Mouse (Mus musculus) MEL (cell line): Measurements from ENCODE around the gene Zdhhc7. TPM values are rescaled to one million over a fixed set of nuclear protein-coding genes. Genes with fewer than 3 reads are reported as not detected.

Experiments
- DNase-seq: peaks from one replicate; pipeline ENCODE4 v3.0.0; 2011; ENCODE audit warnings: low read depth, low spot score
- H3K27ac ChIP-seq: 2 replicates; pipeline ENCODE4 v1.5.1; 2012; ENCODE audit warnings: low read depth, mild to moderate bottlenecking, control low read depth, low read length, moderate library complexity; ENCODE audit not compliant: control insufficient read depth
- H3K27me3 ChIP-seq, 2 experiments: fragments of 150-350 bp in 1 of 2; sonication (generic) in 1 of 2; 2 replicates each; pipeline ENCODE4 v1.6.1; 2012; ENCODE audit warnings: low read length in 2 of 2, mild to moderate bottlenecking in 2 of 2, improper control_type of control experiment in 1 of 2, moderate library complexity in 1 of 2; ENCODE audit not compliant: insufficient read depth in 2 of 2, control insufficient read depth in 1 of 2
- H3K36me3 ChIP-seq, 2 experiments: 2 replicates each; pipeline ENCODE4 v1.6.1; 2012 to 2014; ENCODE audit warnings: low read length in 2 of 2, improper control_type of control experiment in 1 of 2, inconsistent platforms in 1 of 2, mild to moderate bottlenecking in 1 of 2; ENCODE audit not compliant: insufficient read depth in 2 of 2, control insufficient read depth in 1 of 2
- H3K4me1 ChIP-seq, 2 experiments: fragments of 150-350 bp in 1 of 2; sonication (generic) in 1 of 2; 2 replicates each; pipeline ENCODE4 v1.6.1; 2012; ENCODE audit warnings: low read length in 2 of 2, improper control_type of control experiment in 1 of 2, mild to moderate bottlenecking in 1 of 2; ENCODE audit not compliant: insufficient read depth in 2 of 2, control insufficient read depth in 1 of 2
- H3K4me3 ChIP-seq, 2 experiments: fragments of 150-350 bp in 1 of 2; sonication (generic) in 1 of 2; 2 replicates each; pipeline ENCODE4 v1.5.1; 2012; ENCODE audit warnings: low read depth in 2 of 2, low read length in 2 of 2, mild to moderate bottlenecking in 2 of 2, moderate library complexity in 2 of 2, control low read depth in 1 of 2, improper control_type of control experiment in 1 of 2; ENCODE audit not compliant: control insufficient read depth in 1 of 2, insufficient read depth in 1 of 2
- H3K79me2 ChIP-seq: 2 replicates; pipeline ENCODE4 v1.6.1; 2012; ENCODE audit warnings: mild to moderate bottlenecking, low read length, moderate library complexity; ENCODE audit not compliant: control insufficient read depth, poor library complexity, insufficient read depth
- H3K9ac ChIP-seq: 2 replicates; pipeline ENCODE4 v1.6.1; 2012; ENCODE audit warnings: low read depth, mild to moderate bottlenecking, control low read depth, low read length, moderate library complexity; ENCODE audit not compliant: control insufficient read depth, poor library complexity, severe bottlenecking
- H3K9me3 ChIP-seq: fragments of 150-350 bp; sonication (generic); replicated peaks from 2 replicates; pipeline ENCODE4 v1.6.1; 2012; ENCODE audit warnings: mild to moderate bottlenecking, low read length, improper control_type of control experiment, moderate library complexity; ENCODE audit not compliant: insufficient read depth
- CHD2 ChIP-seq: IDR thresholded peaks from 2 replicates; pipeline ENCODE4 v1.6.1; 2011; ENCODE audit warnings: low read length, improper control_type of control experiment
- ELF1 ChIP-seq: IDR thresholded peaks from 2 replicates; pipeline ENCODE4 v1.6.1; 2014; ENCODE audit warnings: low read depth, mild to moderate bottlenecking, inconsistent platforms, low read length, improper control_type of control experiment, moderate library complexity
- EP300 ChIP-seq, 2 experiments: IDR thresholded peaks; 2 replicates each; pipeline ENCODE4 v1.6.1; 2011; ENCODE audit warnings: improper control_type of control experiment in 2 of 2, low read length in 2 of 2, low read depth in 1 of 2, mild to moderate bottlenecking in 1 of 2
- GABPA ChIP-seq: IDR thresholded peaks from 2 replicates; pipeline ENCODE4 v1.6.1; 2012; ENCODE audit warnings: low read depth, mild to moderate bottlenecking, inconsistent platforms, low read length, improper control_type of control experiment, moderate library complexity
- GATA1 ChIP-seq: IDR thresholded peaks from 2 replicates; pipeline ENCODE4 v1.6.1; 2011; ENCODE audit warnings: low read depth, low read length, improper control_type of control experiment
- HCFC1 ChIP-seq: IDR thresholded peaks from 2 replicates; pipeline ENCODE4 v1.6.1; 2012; ENCODE audit warnings: low read depth, mild to moderate bottlenecking, inconsistent platforms, low read length, improper control_type of control experiment, moderate library complexity
- MAFK ChIP-seq: IDR thresholded peaks from 2 replicates; pipeline ENCODE4 v1.6.1; 2011; ENCODE audit warnings: low read depth, mild to moderate bottlenecking, low read length, improper control_type of control experiment, borderline replicate concordance
- MAX ChIP-seq: IDR thresholded peaks from 2 replicates; pipeline ENCODE4 v1.6.1; 2011; ENCODE audit warnings: low read length, improper control_type of control experiment
- MAZ ChIP-seq: IDR thresholded peaks from 2 replicates; pipeline ENCODE4 v1.6.1; 2012; ENCODE audit warnings: low read depth, mild to moderate bottlenecking, inconsistent platforms, low read length, improper control_type of control experiment
- MYB ChIP-seq: IDR thresholded peaks from 2 replicates; pipeline ENCODE4 v1.6.1; 2011; ENCODE audit warnings: mild to moderate bottlenecking, low read depth, low read length, improper control_type of control experiment
- MYC ChIP-seq: IDR thresholded peaks from 2 replicates; pipeline ENCODE4 v1.6.1; 2011; ENCODE audit warnings: low read depth, mild to moderate bottlenecking, low read length, improper control_type of control experiment, moderate library complexity
- NELFE ChIP-seq: IDR thresholded peaks from 2 replicates; pipeline ENCODE4 v1.6.1; 2011; ENCODE audit warnings: low read depth, low read length, improper control_type of control experiment
- NRF1 ChIP-seq: IDR thresholded peaks from 2 replicates; pipeline ENCODE4 v1.6.1; 2014; ENCODE audit warnings: low read depth, mild to moderate bottlenecking, inconsistent platforms, low read length, improper control_type of control experiment, moderate library complexity; ENCODE audit not compliant: poor library complexity, insufficient read depth, severe bottlenecking
- POLR2A ChIP-seq, 2 experiments: IDR thresholded peaks; 2 replicates each; pipeline ENCODE4 v1.6.1; 2011 to 2012; ENCODE audit warnings: low read length in 2 of 2, mild to moderate bottlenecking in 2 of 2, control low read depth in 1 of 2, improper control_type of control experiment in 1 of 2, low read depth in 1 of 2, moderate library complexity in 1 of 2; ENCODE audit not compliant: control insufficient read depth in 1 of 2, insufficient read depth in 1 of 2, poor library complexity in 1 of 2
- POLR2AphosphoS2 ChIP-seq: IDR thresholded peaks from 2 replicates; pipeline ENCODE4 v1.6.1; 2011; ENCODE audit warnings: low read length, improper control_type of control experiment
- POLR2AphosphoS5 ChIP-seq: IDR thresholded peaks from 2 replicates; pipeline ENCODE4 v1.6.1; 2012; ENCODE audit warnings: low read depth, borderline replicate concordance, mild to moderate bottlenecking, inconsistent platforms, low read length, moderate library complexity, mixed read lengths
- RCOR1 ChIP-seq: IDR thresholded peaks from 2 replicates; pipeline ENCODE4 v1.6.1; 2012; ENCODE audit warnings: low read depth, mild to moderate bottlenecking, inconsistent platforms, low read length, improper control_type of control experiment
- SMC3 ChIP-seq: IDR thresholded peaks from 2 replicates; pipeline ENCODE4 v1.6.1; 2011; ENCODE audit warnings: low read depth, low read length, improper control_type of control experiment
- TCF12 ChIP-seq: IDR thresholded peaks from 2 replicates; pipeline ENCODE4 v1.6.1; 2014; ENCODE audit warnings: low read depth, mild to moderate bottlenecking, inconsistent platforms, low read length, improper control_type of control experiment, moderate library complexity
- USF2 ChIP-seq, 2 experiments: IDR thresholded peaks; 2 replicates each; pipeline ENCODE4 v1.6.1; 2011 to 2012; ENCODE audit warnings: improper control_type of control experiment in 2 of 2, low read length in 2 of 2, borderline replicate concordance in 1 of 2, inconsistent platforms in 1 of 2, low read depth in 1 of 2, mild to moderate bottlenecking in 1 of 2; ENCODE audit not compliant: insufficient read depth in 1 of 2
- ZKSCAN1 ChIP-seq: IDR thresholded peaks from 2 replicates; pipeline ENCODE4 v1.6.1; 2012; ENCODE audit warnings: low read depth, mild to moderate bottlenecking, inconsistent platforms, low read length, improper control_type of control experiment, moderate library complexity
- ZNF384 ChIP-seq: IDR thresholded peaks from 2 replicates; pipeline ENCODE4 v1.6.1; 2012; ENCODE audit warnings: low read depth, mild to moderate bottlenecking, inconsistent platforms, low read length, improper control_type of control experiment
- polyA plus RNA-seq, 2 experiments: library from polyadenylated mRNA; stranded (reverse) in 1 of 2; unstranded in 1 of 2; fragments of >175 nt in 1 of 2; fragments of >200 nt in 1 of 2; gene quantifications; 2 replicates each; pipeline versions ENCODE4 v1.2.1 to v1.2.4; 2012; ENCODE audit warnings: low replicate concordance in 2 of 2, low read depth in 1 of 2; ENCODE audit not compliant: insufficient read length in 2 of 2, insufficient read depth in 1 of 2, missing spikeins in 1 of 2
- total RNA-seq: library from RNA; depleted of rRNA; stranded (reverse); fragments of 300-350 nt; gene quantifications from 2 replicates; pipeline ENCODE4 v1.2.3, GENCODE M21; 2012

The Zdhhc7 gene
- total and polyA plus RNA-seq, 3 experiments = 51.0 to 126 (median 54.4) TPM

GRCm38 (mm10) chr8:120135687-120136086 is 34.4 kb upstream of the Zdhhc7 start:
- Histone ChIP-seq H3K27ac (no peak overlapping the region), H3K4me1 (no peaks in the 10 kb centered on the region), H3K27me3 (no peaks in the 10 kb centered on the region), H3K4me3 (no peak overlapping the region), H3K79me2 (no peaks in the 10 kb centered on the region), H3K9ac (no peak overlapping the region), H3K9me3 (no peaks in the 10 kb centered on the region), H3K36me3 (no peaks in the 10 kb centered on the region)
- TF ChIP-seq EP300 (IDR thresholded peaks at IDR 0.05; ENCODE audit: low read depth in 1 of 2, low read length in 2 of 2) (no peak), CHD2 (no peak), GABPA (no peak), NELFE (no peak), POLR2AphosphoS2 (no peak), ZNF384 (no peak), TCF12 (no peak), MAZ (no peak), MAX (no peak)
- no peak for DNase-seq

GRCm38 (mm10) chr8:120133169-120133568 is 31.9 kb upstream of the Zdhhc7 start:
- no peaks in the 10 kb centered on the region for H3K79me2 ChIP-seq
- H3K27me3 ChIP-seq = no peaks in the 10 kb centered on the region
- TF ChIP-seq RCOR1 (no peak), HCFC1 (no peak), SMC3 (no peak), ELF1 (no peak), EP300 (IDR thresholded peaks at IDR 0.05; ENCODE audit: low read depth in 1 of 2, low read length in 2 of 2) (no peak), MAFK (no peak), NRF1 (no peak), GATA1 (no peak), POLR2AphosphoS5 (no peak)
- TF ChIP-seq, all 39 proteins: peak for 0
- Histone ChIP-seq H3K27ac (no peak overlapping the region), H3K9ac (no peak overlapping the region), H3K9me3 (no peaks in the 10 kb centered on the region), H3K4me1 (no peaks in the 10 kb centered on the region), H3K4me3 (no peak overlapping the region), H3K36me3 (no peaks in the 10 kb centered on the region)
- no peak for DNase-seq

- Histone ChIP-seq H3K27ac (no peak overlapping the region), H3K79me2 (no peaks in the 10 kb centered on the region), H3K9ac (no peak overlapping the region), H3K9me3 (no peaks in the 10 kb centered on the region), H3K27me3 (no peaks in the 10 kb centered on the region), H3K4me3 (no peak overlapping the region), H3K4me1 (no peaks in the 10 kb centered on the region), H3K36me3 (no peaks in the 10 kb centered on the region)
- no peak for DNase-seq
- TF ChIP-seq USF2 (IDR thresholded peaks at IDR 0.05; ENCODE audit: borderline replicate concordance in 1 of 2, insufficient read depth in 1 of 2, low read depth in 1 of 2, low read length in 2 of 2) (no peak), POLR2A (IDR thresholded peaks at IDR 0.05; ENCODE audit: control insufficient read depth in 1 of 2, insufficient read depth in 1 of 2, low read depth in 1 of 2, low read length in 2 of 2, poor library complexity in 1 of 2) (no peak), MYC (no peak), NELFE (no peak), ZKSCAN1 (no peak), MYB (no peak)
Measured at GRCm38 (mm10) chr8:120131158-120131557, 29.9 kb upstream of the Zdhhc7 start.
